Mouse (Mus musculus) kidney, embryonic 16.5 days (tissue): ENCODE results near the gene Gal3st2. TPM values are rescaled to one million over a fixed set of nuclear protein-coding genes. Genes with fewer than 3 reads are reported as not detected.
"Not testable (repeated sequence)": the region's sequence is repeated elsewhere in the genome, so short reads cannot be mapped to it uniquely, and the experiment has no call there.

Experiments used
- ATAC-seq: fragments of 200-750 bp; cut with Nextera tagmentation; 2 replicates; pipeline ENCODE4 v1.8.0; 2017; ENCODE audit warnings: moderate TSS enrichment; ENCODE audit not compliant: low FRiP score, low TSS enrichment
- H3K27ac ChIP-seq: fragments of 300-500 bp; sonication (generic); 2 replicates; pipeline ENCODE4 v1.5.1; 2014; ENCODE audit warnings: low read length
- H3K27me3 ChIP-seq: fragments of 300-500 bp; sonication (generic); 2 replicates; pipeline ENCODE4 v1.6.1; 2014; ENCODE audit warnings: low read length, control low read depth, mixed read lengths; ENCODE audit not compliant: insufficient read depth
- H3K36me3 ChIP-seq: fragments of 300-500 bp; sonication (generic); 2 replicates; pipeline ENCODE4 v1.6.1; 2014; ENCODE audit warnings: low read length, control low read depth, mixed read lengths; ENCODE audit not compliant: insufficient read depth
- H3K4me1 ChIP-seq: fragments of 300-500 bp; sonication (generic); 2 replicates; pipeline ENCODE4 v1.6.1; 2014; ENCODE audit warnings: low read length, control low read depth, mixed read lengths; ENCODE audit not compliant: insufficient read depth
- H3K4me2 ChIP-seq: fragments of 300-500 bp; sonication (generic); replicated peaks from 2 replicates; pipeline ENCODE4 v1.6.1; 2014; ENCODE audit warnings: low read depth, low read length
- H3K4me3 ChIP-seq: fragments of 300-500 bp; sonication (generic); 2 replicates; pipeline ENCODE4 v1.5.1; 2014; ENCODE audit warnings: mild to moderate bottlenecking, low read length
- H3K9ac ChIP-seq: fragments of 300-500 bp; sonication (generic); replicated peaks from 2 replicates; pipeline ENCODE4 v1.6.1; 2014; ENCODE audit warnings: low read length
- H3K9me3 ChIP-seq: fragments of 300-500 bp; sonication (generic); 2 replicates; pipeline ENCODE4 v1.6.1; 2016; ENCODE audit warnings: low read length, control low read depth
- WGBS: fragments of 180-500 bp; shearing (Covaris S2); extraction: QIAGEN DNeasy Blood & Tissue Kit; methylation state at CpG from one replicate; pipeline ENCODE4 v1.1.7; 2014; 5-methylcytosine and 5-hydroxymethylcytosine counted together
- polyA plus RNA-seq: library from polyadenylated mRNA; unstranded; fragments of >200 nt; fragmentation: Nextera tagmentation; extraction: Ambion mirVana; gene quantifications from 2 replicates; pipeline ENCODE4 v1.2.1, GENCODE M21; 2015

The Gal3st2 gene
- 0.10 TPM in 1 of 2 replicates, not detected in the other for polyA plus RNA-seq

- H3K4me3 ChIP-seq, H3K36me3 ChIP-seq, H3K27me3 ChIP-seq, H3K4me2 ChIP-seq, ATAC-seq, H3K4me1 ChIP-seq, H3K27ac ChIP-seq, H3K9me3 ChIP-seq, H3K9ac ChIP-seq: not testable (repeated sequence)
- WGBS = 45% methylated on average over 2 of the region's 2 CpGs
These were observed at the start of gene Gal3st2 for GRCm38 (mm10) chr1:93861048-93861447. Gene Gal3st2 (plus strand): TSS chr1:93861306.

- Histone ChIP-seq H3K4me2 (no peak overlapping the region), H3K9ac (no peak overlapping the region), H3K27ac (no peak overlapping the region), H3K4me1 (no peaks in the 10 kb centered on the region), H3K27me3 (no peaks in the 10 kb centered on the region), H3K9me3 (no peaks in the 10 kb centered on the region), H3K4me3 (no peak overlapping the region), H3K36me3 (peaks cover 83% of the 10 kb centered on the region)
- WGBS = 84% methylated on average over 8 of the region's 8 CpGs
- ATAC-seq = no peak
These were observed 49.5 kb upstream of the Gal3st2 start for GRCm38 (mm10) chr1:93811495-93812039.

GRCm38 (mm10) chr1:93817823-93818532 lies 43.1 kb upstream of the Gal3st2 start:
- H3K9me3 ChIP-seq = no peaks in the 10 kb centered on the region
- no peaks in the 10 kb centered on the region for H3K4me1 ChIP-seq
- no peak overlapping the region for H3K9ac ChIP-seq
- H3K4me3 ChIP-seq = no peak overlapping the region
- WGBS = 94% methylated on average over 8 of the region's 8 CpGs
- H3K36me3 ChIP-seq = peaks cover 75% of the 10 kb centered on the region
- no peak overlapping the region for H3K27ac ChIP-seq
- no peaks in the 10 kb centered on the region for H3K27me3 ChIP-seq
- ATAC-seq = no peak
- H3K4me2 ChIP-seq = no peak overlapping the region

- Histone ChIP-seq H3K36me3 (peaks cover 68% of the 10 kb centered on the region), H3K4me2 (no peak overlapping the region), H3K27ac (no peak overlapping the region), H3K4me1 (no peaks in the 10 kb centered on the region), H3K4me3 (no peak overlapping the region), H3K9ac (no peak overlapping the region), H3K9me3 (no peaks in the 10 kb centered on the region), H3K27me3 (no peaks in the 10 kb centered on the region)
- no peak for ATAC-seq
- WGBS = 81% methylated on average over 7 of the region's 7 CpGs
These were observed 42.4 kb upstream of the Gal3st2 start for GRCm38 (mm10) chr1:93818722-93819121.

- Histone ChIP-seq H3K4me2 (no peak overlapping the region), H3K27ac (peak overlapping the region; percentile 94), H3K36me3 (peaks cover 20% of the 10 kb centered on the region; the same call in 1 of the 2 replicates), H3K4me1 (peaks cover 6% of the 10 kb centered on the region; the same call in 1 of the 2 replicates), H3K4me3 (no peak overlapping the region), H3K9me3 (no peaks in the 10 kb centered on the region), H3K27me3 (no peaks in the 10 kb centered on the region), H3K9ac (peak overlapping the region; percentile 68; the same call in 1 of the 2 replicates)
- 73% methylated on average over 3 of the region's 3 CpGs for WGBS
- ATAC-seq = no peak
These were observed 37.2 kb upstream of the Gal3st2 start for GRCm38 (mm10) chr1:93823796-93824495.

- ATAC-seq = peak; percentile 21
- peaks cover 14% of the 10 kb centered on the region; the same call in 1 of the 2 replicates for H3K36me3 ChIP-seq
- H3K4me1 ChIP-seq = peaks cover 6% of the 10 kb centered on the region; the same call in 1 of the 2 replicates
- peak within 1 kb of the TSS; percentile 94 for H3K27ac ChIP-seq
- H3K27me3 ChIP-seq = no peaks in the 10 kb centered on the region
- 8% methylated on average over 10 of the region's 10 CpGs for WGBS
- peak within 1 kb of the TSS; percentile 56 for H3K4me3 ChIP-seq
- H3K9ac ChIP-seq = peak within 1 kb of the TSS; percentile 68
- peak within 1 kb of the TSS; percentile 85 for H3K4me2 ChIP-seq
- no peaks in the 10 kb centered on the region for H3K9me3 ChIP-seq
These were observed 36.5 kb upstream of the Gal3st2 start, which contains the start of gene D2hgdh for GRCm38 (mm10) chr1:93824609-93825008. Gene D2hgdh (plus strand): TSS chr1:93824909.

- Histone ChIP-seq H3K4me2 (peak overlapping the region; percentile 85), H3K27me3 (no peaks in the 10 kb centered on the region), H3K36me3 (peaks cover 9% of the 10 kb centered on the region; the same call in 1 of the 2 replicates), H3K9ac (peak overlapping the region; percentile 68), H3K27ac (peak overlapping the region; percentile 94), H3K9me3 (no peaks in the 10 kb centered on the region), H3K4me1 (peaks cover 6% of the 10 kb centered on the region; the same call in 1 of the 2 replicates), H3K4me3 (peak overlapping the region; percentile 56)
- 0% methylated on average over 30 of the region's 30 CpGs for WGBS
- peak; percentile 98 for ATAC-seq
These were observed 35.9 kb upstream of the Gal3st2 start for GRCm38 (mm10) chr1:93825105-93825674.

GRCm38 (mm10) chr1:93825771-93826539 lies 35.2 kb upstream of the Gal3st2 start:
- peaks cover 6% of the 10 kb centered on the region; the same call in 1 of the 2 replicates for H3K4me1 ChIP-seq
- WGBS = 42% methylated on average over 27 of the region's 27 CpGs
- H3K27ac ChIP-seq = peak overlapping the region; percentile 94
- H3K4me3 ChIP-seq = peak overlapping the region; percentile 56
- H3K9me3 ChIP-seq = no peaks in the 10 kb centered on the region
- H3K9ac ChIP-seq = peak overlapping the region; percentile 68
- H3K4me2 ChIP-seq = peak overlapping the region; percentile 85
- peaks cover 9% of the 10 kb centered on the region; the same call in 1 of the 2 replicates for H3K36me3 ChIP-seq
- peak; percentile 53; the same call in 1 of the 2 replicates for ATAC-seq
- H3K27me3 ChIP-seq = no peaks in the 10 kb centered on the region

- peak overlapping the region; percentile 85 for H3K4me2 ChIP-seq
- whole genome bisulfite sequencing = 93% methylated on average over 9 of the region's 9 CpGs
- no peaks in the 10 kb centered on the region for H3K27me3 ChIP-seq
- ATAC-seq = no peak
- H3K9ac ChIP-seq = no peak overlapping the region
- H3K9me3 ChIP-seq = no peaks in the 10 kb centered on the region
- H3K36me3 ChIP-seq = peaks cover 6% of the 10 kb centered on the region; the same call in 1 of the 2 replicates
- H3K27ac ChIP-seq = no peak overlapping the region
- H3K4me1 ChIP-seq = peaks cover 6% of the 10 kb centered on the region; the same call in 1 of the 2 replicates
- no peak overlapping the region for H3K4me3 ChIP-seq
These were observed 34.6 kb upstream of the Gal3st2 start for GRCm38 (mm10) chr1:93826540-93826835.
